ENCODE assay signal across 12 mouse cellular contexts in the genomic region with DNA sequence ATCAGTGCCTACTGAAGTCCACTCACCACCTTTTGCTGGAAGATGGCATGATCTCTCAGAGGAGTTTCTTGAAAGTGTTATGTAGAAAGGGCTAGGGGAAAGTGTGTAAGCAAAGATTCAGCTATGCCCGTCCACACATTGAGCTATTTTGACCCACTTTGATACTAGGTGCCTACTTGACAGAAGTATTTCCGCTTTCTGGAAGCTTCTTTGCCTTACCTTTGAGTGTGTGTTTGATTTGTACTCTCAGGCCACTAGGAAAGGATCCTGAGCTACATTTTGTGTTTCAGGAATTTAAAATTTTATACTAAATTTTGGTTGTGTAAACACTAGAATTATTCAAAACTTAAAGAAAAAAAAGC.
DNase-seq lines count a peak whose midpoint lies in the region; ATAC-seq lines count a peak whose summit lies in the region.
"Had no signal": no experiment of that assay in that cellular context is flagged by ENCODE, and none has a peak within 500 bp of the region (broad histone marks: within the 10 kb centered on the region; RNA-seq: fewer than 3 reads in every experiment).

No protein-coding gene starts in this region.

- no peak for DNase-seq in lung, postnatal 4 days
- DNase-seq in cerebellum, adult 9-10 months = no peak
- DNase-seq in Muller cell, postnatal 12 days (ENCODE audit: inconsistent ontology term) = no peak
- no peak for DNase-seq in thymus, postnatal 4 days
- DNase-seq: adrenal gland, adult 2 months; gastrocnemius, adult 2 months had no signal

- H3K4me1 ChIP-seq in lung, embryonic 15.5 days = peaks cover 17% of the 10 kb centered on the region
- H3K4me1 ChIP-seq in forebrain, embryonic 15.5 days = peaks cover 19% of the 10 kb centered on the region
- peaks cover 22% of the 10 kb centered on the region for H3K4me1 ChIP-seq in limb, embryonic 12.5 days (replicated peaks)
- H3K4me1 ChIP-seq in neural tube, embryonic 14.5 days (ENCODE audit: control insufficient read depth, insufficient read depth, low read length) = peaks cover 21% of the 10 kb centered on the region; the same call in 1 of the 2 replicates

- no peaks in the 10 kb centered on the region for H3K9me3 ChIP-seq in lung, embryonic 15.5 days
- no peaks in the 10 kb centered on the region for H3K9me3 ChIP-seq in forebrain, embryonic 15.5 days
- H3K9me3 ChIP-seq in limb, embryonic 12.5 days = no peaks in the 10 kb centered on the region
- H3K9me3 ChIP-seq in neural tube, embryonic 14.5 days (ENCODE audit: control insufficient read depth, low read length) = no peaks in the 10 kb centered on the region
- H3K9me3 ChIP-seq: heart, embryonic 12.5 days had no signal

- H3K9ac ChIP-seq in lung, embryonic 15.5 days = no peak overlapping the region
- H3K9ac ChIP-seq in forebrain, embryonic 15.5 days (replicated peaks) = no peak overlapping the region
- H3K9ac ChIP-seq in limb, embryonic 12.5 days (replicated peaks) = no peak overlapping the region
- no peak overlapping the region for H3K9ac ChIP-seq in neural tube, embryonic 14.5 days (replicated peaks; ENCODE audit: low read depth, low read length)
- H3K9ac ChIP-seq: heart, embryonic 12.5 days had no signal

- peak overlapping the region; percentile 78 for H3K27ac ChIP-seq in lung, embryonic 15.5 days
- H3K27ac ChIP-seq in forebrain, embryonic 15.5 days (replicated peaks) = peak overlapping the region; percentile 73
- peak overlapping the region; percentile 80 for H3K27ac ChIP-seq in limb, embryonic 12.5 days
- peak overlapping the region; percentile 76; the same call in 1 of the 2 replicates for H3K27ac ChIP-seq in neural tube, embryonic 14.5 days (ENCODE audit: low read depth, low read length)
- H3K27ac ChIP-seq: gastrocnemius, adult 2 months had no signal

- WGBS in lung, embryonic 15.5 days = 55% methylated on average over 2 of the region's 2 CpGs
- WGBS in forebrain, embryonic 15.5 days = 51% methylated on average over 2 of the region's 2 CpGs
- WGBS in limb, embryonic 12.5 days = 77% methylated on average over 2 of the region's 2 CpGs
- WGBS in neural tube, embryonic 14.5 days = 72% methylated on average over 2 of the region's 2 CpGs

- H3K27me3 ChIP-seq in lung, embryonic 15.5 days = no peaks in the 10 kb centered on the region
- H3K27me3 ChIP-seq in forebrain, embryonic 15.5 days = no peaks in the 10 kb centered on the region
- no peaks in the 10 kb centered on the region for H3K27me3 ChIP-seq in limb, embryonic 12.5 days
- H3K27me3 ChIP-seq in neural tube, embryonic 14.5 days (ENCODE audit: control insufficient read depth, insufficient read depth, low read length) = no peaks in the 10 kb centered on the region
- H3K27me3 ChIP-seq: heart, embryonic 12.5 days had no signal

- H3K36me3 ChIP-seq in lung, embryonic 15.5 days = no peaks in the 10 kb centered on the region
- H3K36me3 ChIP-seq in forebrain, embryonic 15.5 days = no peaks in the 10 kb centered on the region
- H3K36me3 ChIP-seq in limb, embryonic 12.5 days = peaks cover 12% of the 10 kb centered on the region; the same call in 1 of the 2 replicates
- H3K36me3 ChIP-seq in neural tube, embryonic 14.5 days (ENCODE audit: control insufficient read depth, insufficient read depth, low read length) = no peaks in the 10 kb centered on the region
- H3K36me3 ChIP-seq: heart, embryonic 12.5 days had no signal

- H3K4me3 ChIP-seq in lung, embryonic 15.5 days = no peak overlapping the region
- no peak overlapping the region for H3K4me3 ChIP-seq in forebrain, embryonic 15.5 days
- no peak overlapping the region for H3K4me3 ChIP-seq in limb, embryonic 12.5 days (replicated peaks)
- H3K4me3 ChIP-seq in neural tube, embryonic 14.5 days (ENCODE audit: low read depth, low read length) = no peak overlapping the region
- H3K4me3 ChIP-seq: gastrocnemius, adult 2 months; heart, embryonic 12.5 days had no signal

- ATAC-seq in lung, embryonic 15.5 days (ENCODE audit: borderline replicate concordance, extremely low read depth, low FRiP score, low TSS enrichment) = no peak
- no peak for ATAC-seq in forebrain, embryonic 15.5 days (replicated peaks)
- ATAC-seq in limb, embryonic 12.5 days (ENCODE audit: insufficient number of reproducible peaks, insufficient read depth, low FRiP score, low TSS enrichment, low read depth) = no peak
- ATAC-seq in neural tube, embryonic 14.5 days (ENCODE audit: low read depth) = no peak
- ATAC-seq: inflammation-experienced regulatory T-cells, adult 6 months had no signal

- no peak overlapping the region for H3K4me2 ChIP-seq in lung, embryonic 15.5 days
- H3K4me2 ChIP-seq in forebrain, embryonic 15.5 days (replicated peaks) = peak overlapping the region; percentile 36; the same call in 1 of the 2 replicates
- H3K4me2 ChIP-seq in limb, embryonic 12.5 days = peak overlapping the region; percentile 35
- peak overlapping the region; percentile 35; the same call in 1 of the 2 replicates for H3K4me2 ChIP-seq in neural tube, embryonic 14.5 days (ENCODE audit: low read depth, low read length)
